Mouse (Mus musculus): ENCODE measurements around the gene 2010111I01Rik.

Gene 2010111I01Rik

GRCm38 (mm10) chr13:63111297-63112042 lies 146.8 kb downstream of the 2010111I01Rik start:
- DNase-seq (ENCODE audit: low read depth, low spot score), result no peak

GRCm38 (mm10) chr13:63112043-63112597 lies 147.4 kb downstream of the 2010111I01Rik start:
- peak; percentile 43 for DNase-seq (ENCODE audit: low read depth, low spot score)

- DNase-seq (ENCODE audit: low read depth, low spot score), result peak; percentile 44
These were observed 148.1 kb downstream of the 2010111I01Rik start for GRCm38 (mm10) chr13:63112598-63113372.

DNA sequence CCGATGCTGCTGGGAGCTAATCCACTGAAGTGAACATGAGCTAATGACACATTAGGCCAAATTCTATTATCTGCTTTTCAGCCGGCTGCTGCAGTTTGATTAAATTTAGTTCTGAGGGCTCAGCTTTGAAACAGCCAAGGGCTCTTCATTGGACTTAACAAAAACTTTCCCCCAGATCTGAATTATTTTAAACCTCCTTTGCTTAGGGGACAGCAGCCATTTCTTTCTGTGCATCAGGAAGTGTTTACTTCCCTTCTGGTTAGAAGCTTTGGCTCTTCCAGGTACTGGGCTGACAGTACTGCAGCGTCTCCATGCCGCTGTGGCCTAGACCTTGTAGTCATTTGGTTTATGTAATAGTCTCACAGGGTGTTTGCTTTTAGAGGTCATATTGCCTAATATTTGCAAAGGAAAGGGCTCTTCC lies 149.2 kb downstream of the 2010111I01Rik start:
- no peak for DNase-seq (ENCODE audit: low read depth, low spot score)

GRCm38 (mm10) chr13:63115187-63115784 lies 150.6 kb downstream of the 2010111I01Rik start:
- no peak for DNase-seq (ENCODE audit: low read depth, low spot score)

- DNase-seq (ENCODE audit: low read depth, low spot score), result no peak
These were observed 152.9 kb downstream of the 2010111I01Rik start for GRCm38 (mm10) chr13:63117495-63118184.

GRCm38 (mm10) chr13:63118682-63119081 lies 154.0 kb downstream of the 2010111I01Rik start:
- DNase-seq (ENCODE audit: low read depth, low spot score), result no peak

DNA sequence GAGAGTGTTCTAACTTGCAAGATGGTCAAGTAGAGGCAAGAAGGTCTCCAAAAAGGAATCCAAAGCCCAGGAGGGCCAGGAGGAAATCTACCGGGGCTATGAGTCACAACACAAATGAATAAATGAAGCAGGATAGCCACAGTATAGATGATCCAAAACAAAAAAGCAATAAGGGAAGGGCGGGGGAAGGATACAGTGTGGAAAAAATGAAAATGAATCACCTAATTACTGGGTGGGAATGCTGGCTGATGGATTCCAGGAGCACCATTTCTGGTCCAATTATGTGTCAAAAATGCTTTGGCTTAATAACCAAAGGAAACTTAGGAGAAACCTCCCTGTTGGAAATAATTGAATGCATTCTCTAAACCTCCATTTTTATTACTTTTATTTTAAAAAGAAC lies 155.6 kb downstream of the 2010111I01Rik start:
- DNase-seq (ENCODE audit: low read depth, low spot score), result no peak

DNA sequence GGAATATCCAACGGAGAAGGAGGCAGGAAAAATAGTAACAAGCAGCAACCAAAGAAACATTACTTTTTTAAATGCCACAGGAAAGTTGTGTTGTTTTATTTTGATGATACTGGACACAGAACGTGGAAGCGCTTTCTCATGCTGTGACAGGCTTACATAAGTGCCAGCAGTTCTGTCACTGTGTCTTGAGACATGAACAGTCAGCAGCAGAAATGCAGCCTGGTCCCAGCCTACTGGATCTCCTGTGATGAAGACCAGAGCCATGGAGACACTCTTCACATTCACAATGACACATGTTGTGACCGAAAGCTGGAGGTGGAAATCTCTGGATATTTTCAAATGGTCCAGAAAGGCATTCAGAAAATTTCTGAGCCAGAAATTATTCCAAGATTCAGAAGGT lies 157.1 kb downstream of the 2010111I01Rik start:
- DNase-seq (ENCODE audit: low read depth, low spot score), result no peak

DNA sequence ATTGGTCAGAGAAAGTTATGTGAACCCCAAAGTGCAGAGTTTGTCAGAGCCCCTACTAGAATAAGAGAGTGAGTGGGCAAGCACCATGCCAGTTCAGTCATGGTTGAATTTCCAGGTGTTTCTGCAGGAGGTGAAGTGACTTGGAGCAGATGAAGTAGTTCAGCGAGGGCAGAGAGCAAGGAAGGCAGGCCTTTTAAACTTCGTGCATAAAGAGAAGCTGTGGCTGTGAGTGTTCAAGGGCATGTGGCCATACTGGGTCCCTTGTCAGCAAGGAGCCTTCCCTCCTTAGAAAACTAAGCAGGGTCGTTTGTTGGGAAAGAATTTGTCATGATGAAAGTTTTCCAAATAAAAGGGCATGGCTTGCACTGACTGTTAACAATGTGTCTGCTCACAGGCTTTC lies 161.5 kb downstream of the 2010111I01Rik start:
- no peak for DNase-seq (ENCODE audit: low read depth, low spot score)

DNA sequence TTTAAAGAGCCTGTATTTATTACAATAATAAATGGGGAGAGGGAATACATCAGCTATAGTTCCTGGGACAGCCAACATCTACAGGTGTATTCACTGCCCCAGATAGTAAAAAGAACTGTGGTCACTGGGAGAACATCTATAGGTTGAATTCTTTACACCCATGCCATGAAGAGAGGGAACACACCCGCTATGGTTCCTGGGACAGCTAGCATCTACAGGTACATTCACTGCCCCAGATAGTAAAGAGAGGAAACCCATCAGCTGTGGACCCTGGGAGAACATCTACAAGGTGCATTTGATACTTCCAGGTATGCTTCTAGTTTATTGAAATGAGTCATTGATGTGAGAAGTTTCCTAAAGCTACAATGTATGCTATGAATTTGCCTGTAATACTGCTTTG lies 162.8 kb downstream of the 2010111I01Rik start:
- no peak for DNase-seq (ENCODE audit: low read depth, low spot score)

DNA sequence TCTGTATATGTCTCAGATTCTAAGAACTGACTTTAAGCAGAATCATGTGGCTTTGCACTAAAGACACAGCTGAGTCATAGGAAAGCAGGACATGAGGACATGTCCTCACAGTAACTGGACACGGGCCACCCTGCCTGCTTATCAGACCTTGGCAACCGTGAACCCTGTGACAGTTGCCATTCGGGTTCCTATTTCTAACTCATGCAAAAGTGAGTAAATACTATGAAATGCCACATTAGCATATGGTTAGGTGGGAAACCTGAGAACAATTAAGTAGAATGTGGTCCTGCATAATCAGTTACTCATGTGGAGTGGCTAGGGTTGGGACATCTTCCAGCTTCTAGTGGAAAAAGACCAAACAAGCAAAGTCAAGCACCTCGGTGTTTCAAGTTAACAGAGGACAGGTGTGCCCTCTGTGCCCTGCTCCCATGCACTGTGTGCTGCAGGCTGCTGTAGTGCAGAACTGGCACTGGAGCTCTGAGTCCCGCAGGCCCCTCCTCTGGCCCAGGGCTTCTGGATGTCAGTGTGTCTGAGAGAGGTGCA lies 170.3 kb downstream of the 2010111I01Rik start:
- DNase-seq (ENCODE audit: low read depth, low spot score), result peak; percentile 42

- peak; percentile 57 for DNase-seq (ENCODE audit: low read depth, low spot score)
These were observed 171.3 kb downstream of the 2010111I01Rik start for GRCm38 (mm10) chr13:63135994-63136393.

GRCm38 (mm10) chr13:63136775-63137174 lies 172.1 kb downstream of the 2010111I01Rik start:
- no peak for DNase-seq (ENCODE audit: low read depth, low spot score)

DNA sequence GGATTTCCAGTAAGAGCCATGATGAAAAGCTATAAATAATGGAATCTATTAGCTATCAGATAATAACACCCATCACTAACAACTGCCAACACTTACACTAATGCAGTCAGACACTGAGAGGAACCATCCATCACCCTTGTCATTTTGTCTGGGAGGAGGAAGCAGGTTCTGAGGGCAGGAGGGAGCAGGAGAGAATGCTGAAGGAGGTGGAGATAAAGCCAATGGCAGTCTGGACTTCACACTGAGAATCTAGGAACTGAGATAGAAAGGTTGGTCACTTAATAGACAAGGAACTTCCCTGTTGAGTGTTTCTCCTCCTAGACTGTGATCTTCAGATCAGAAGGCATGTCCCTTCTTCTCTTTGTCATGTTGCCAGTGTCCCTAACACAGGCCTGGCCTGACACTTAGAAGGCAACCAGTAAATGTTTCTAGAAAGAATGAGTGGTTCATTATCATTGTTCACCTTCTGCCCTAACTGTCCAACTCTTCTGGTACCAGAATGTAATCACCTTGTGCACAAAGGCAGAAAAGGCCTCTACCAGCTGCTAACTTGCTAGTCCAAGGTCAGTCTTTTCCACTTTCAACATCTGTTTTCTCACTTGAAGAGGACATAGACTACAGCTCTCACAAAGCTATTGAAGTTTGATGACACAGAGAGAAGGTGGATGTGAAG lies 173.8 kb downstream of the 2010111I01Rik start:
- no peak for DNase-seq (ENCODE audit: low read depth, low spot score)

DNA sequence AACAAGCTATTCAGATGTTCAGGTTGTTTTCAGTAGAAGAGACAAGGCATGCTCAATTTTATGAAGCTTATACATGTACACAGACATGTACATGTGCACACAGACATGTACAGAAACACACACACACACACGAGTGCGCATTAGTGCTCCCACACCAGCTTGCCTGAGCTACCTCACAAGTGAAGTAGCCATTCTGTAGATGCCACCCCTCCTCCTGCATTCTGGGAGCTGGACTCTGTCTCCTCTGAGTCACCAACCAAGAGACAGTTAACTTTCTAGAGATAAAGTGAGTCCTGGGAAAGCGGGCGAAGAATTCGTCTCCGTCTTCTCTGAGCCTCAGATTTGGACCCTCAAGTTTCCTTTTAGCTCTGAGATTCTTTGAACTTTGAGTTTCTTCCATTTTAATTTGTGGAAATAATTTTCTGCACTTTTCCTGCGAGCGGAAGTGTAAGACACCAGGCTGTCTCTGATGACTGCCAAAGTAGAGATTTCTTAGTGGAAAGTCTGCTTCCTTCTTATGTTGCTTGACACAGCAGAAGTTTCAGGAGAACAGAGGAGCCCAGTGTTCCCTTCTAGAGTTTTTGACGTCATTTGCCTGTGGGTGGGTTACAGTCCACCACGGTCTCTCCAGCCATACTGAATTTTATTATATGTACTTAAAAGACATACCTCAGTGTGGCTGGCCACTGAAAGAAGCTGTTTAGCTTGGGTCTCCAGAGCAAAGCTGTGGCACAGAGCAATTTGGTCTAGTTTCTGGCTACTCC lies 175.0 kb downstream of the 2010111I01Rik start:
- DNase-seq (ENCODE audit: low read depth, low spot score), result peak; percentile 40

DNA sequence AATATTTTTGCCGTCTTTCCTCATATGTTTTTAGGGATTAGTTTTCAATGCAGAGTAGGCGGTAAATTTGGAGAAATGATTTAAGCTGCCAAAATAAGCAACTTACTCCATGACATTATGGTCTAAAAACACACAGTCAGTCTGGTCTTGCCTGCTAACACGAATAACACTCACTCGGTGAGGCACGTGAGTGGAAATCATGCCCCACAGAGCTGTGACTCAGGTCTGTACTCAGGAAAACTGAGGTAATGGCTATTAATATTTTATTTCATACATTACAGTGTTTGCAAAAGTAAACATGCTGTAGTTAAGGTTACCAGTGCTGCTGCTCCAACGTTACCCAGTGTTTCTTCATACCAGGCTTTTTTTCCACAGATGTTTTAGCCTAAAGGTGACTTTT lies 176.1 kb downstream of the 2010111I01Rik start:
- DNase-seq (ENCODE audit: low read depth, low spot score), result peak; percentile 55

GRCm38 (mm10) chr13:63141275-63141674 lies 176.6 kb downstream of the 2010111I01Rik start:
- no peak for DNase-seq (ENCODE audit: low read depth, low spot score)

GRCm38 (mm10) chr13:63146604-63147188 lies 182.0 kb downstream of the 2010111I01Rik start:
- peak; percentile 52 for DNase-seq (ENCODE audit: low read depth, low spot score)

- DNase-seq (ENCODE audit: low read depth, low spot score), result peak; percentile 10
These were observed 183.5 kb downstream of the 2010111I01Rik start for GRCm38 (mm10) chr13:63148157-63148556.

Measured in brain, adult 2 months (tissue).